Mouse (Mus musculus): Measurements from ENCODE around the gene Gm10401. TPM values are rescaled to one million over a fixed set of nuclear protein-coding genes. Genes with fewer than 3 reads are reported as not detected.
"Not testable (repeated sequence)": the region's sequence is repeated elsewhere in the genome, so short reads cannot be mapped to it uniquely, and the experiment has no call there.

The Gm10401 gene
- polyA plus RNA-seq, 1 experiment from 2014 or later: 38.1 TPM

GRCm38 (mm10) chr5:115076144-115076901 lies 21.8 kb downstream of the Gm10401 start:
- no peaks in the 10 kb centered on the region for H3K27me3 ChIP-seq (replicated peaks; ENCODE audit: control insufficient read depth, insufficient read depth, low read length)
- 58% methylated on average over 5 of the region's 5 CpGs for WGBS
- ATAC-seq: no peak

DNA sequence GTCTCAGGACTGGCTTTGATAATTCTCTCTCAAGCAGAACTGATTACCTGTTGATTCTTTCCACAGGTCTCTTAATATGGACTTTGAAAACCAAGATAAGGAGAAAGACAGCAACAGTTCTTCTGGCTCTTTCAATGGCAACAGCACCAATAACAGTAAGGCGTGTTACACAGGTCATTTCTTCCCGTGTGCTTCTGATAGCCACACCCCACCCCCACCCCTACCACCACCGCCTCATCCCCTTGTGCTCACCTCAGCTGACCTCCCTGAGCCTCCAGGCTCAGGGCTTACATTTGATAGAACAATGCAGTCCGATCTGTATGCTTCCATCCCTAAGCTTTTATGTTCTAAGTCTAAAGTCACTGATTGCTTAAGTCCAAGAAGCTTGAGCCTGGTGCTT lies 23.3 kb downstream of the Gm10401 start:
- no peaks in the 10 kb centered on the region for H3K36me3 ChIP-seq (ENCODE audit: control insufficient read depth, insufficient read depth)
- H3K9ac ChIP-seq (replicated peaks; ENCODE audit: low read depth, low read length): no peak overlapping the region
- no peak overlapping the region for H3K4me2 ChIP-seq (ENCODE audit: low read length)
- 73% methylated on average over 4 of the region's 4 CpGs for WGBS
- no peaks in the 10 kb centered on the region for H3K27me3 ChIP-seq (replicated peaks; ENCODE audit: control insufficient read depth, insufficient read depth, low read length)
- H3K4me3 ChIP-seq (replicated peaks; ENCODE audit: low read length): no peak overlapping the region
- no peak overlapping the region for H3K27ac ChIP-seq (ENCODE audit: low read length)
- peaks cover 5% of the 10 kb centered on the region; the same call in 1 of the 2 replicates for H3K4me1 ChIP-seq (replicated peaks; ENCODE audit: control insufficient read depth, insufficient read depth, low read length)
- H3K9me3 ChIP-seq (ENCODE audit: control insufficient read depth, low read length): no peaks in the 10 kb centered on the region
- ATAC-seq: no peak

More at GRCm38 (mm10) chr5:115076144-115076901, 21.8 kb downstream of the Gm10401 start:
- no peaks in the 10 kb centered on the region for H3K9me3 ChIP-seq (ENCODE audit: control insufficient read depth, low read length)
- H3K36me3 ChIP-seq (ENCODE audit: control insufficient read depth, insufficient read depth): no peaks in the 10 kb centered on the region
- H3K4me1 ChIP-seq (replicated peaks; ENCODE audit: control insufficient read depth, insufficient read depth, low read length): peaks cover 5% of the 10 kb centered on the region; the same call in 1 of the 2 replicates
- H3K4me3 ChIP-seq (replicated peaks; ENCODE audit: low read length): no peak overlapping the region
- no peak overlapping the region for H3K9ac ChIP-seq (replicated peaks; ENCODE audit: low read depth, low read length)
- H3K4me2 ChIP-seq (ENCODE audit: low read length): no peak overlapping the region
- no peak overlapping the region for H3K27ac ChIP-seq (ENCODE audit: low read length)

GRCm38 (mm10) chr5:115073306-115073705 lies 24.8 kb downstream of the Gm10401 start:
- not testable (repeated sequence) for H3K4me2 ChIP-seq (ENCODE audit: low read length); H3K9me3 ChIP-seq (ENCODE audit: control insufficient read depth, low read length); H3K9ac ChIP-seq (replicated peaks; ENCODE audit: low read depth, low read length); ATAC-seq; H3K27me3 ChIP-seq (replicated peaks; ENCODE audit: control insufficient read depth, insufficient read depth, low read length); H3K27ac ChIP-seq (ENCODE audit: low read length); H3K4me3 ChIP-seq (replicated peaks; ENCODE audit: low read length); H3K4me1 ChIP-seq (replicated peaks; ENCODE audit: control insufficient read depth, insufficient read depth, low read length); H3K36me3 ChIP-seq (ENCODE audit: control insufficient read depth, insufficient read depth)
- WGBS: 96% methylated on average over 8 of the region's 8 CpGs

- Histone ChIP-seq H3K27me3 (replicated peaks; ENCODE audit: control insufficient read depth, insufficient read depth, low read length) (no peaks in the 10 kb centered on the region), H3K27ac (ENCODE audit: low read length) (no peak overlapping the region), H3K9me3 (ENCODE audit: control insufficient read depth, low read length) (no peaks in the 10 kb centered on the region), H3K4me1 (replicated peaks; ENCODE audit: control insufficient read depth, insufficient read depth, low read length) (peaks cover 5% of the 10 kb centered on the region; the same call in 1 of the 2 replicates), H3K36me3 (ENCODE audit: control insufficient read depth, insufficient read depth) (no peaks in the 10 kb centered on the region), H3K4me2 (ENCODE audit: low read length) (no peak overlapping the region), H3K9ac (replicated peaks; ENCODE audit: low read depth, low read length) (no peak overlapping the region), H3K4me3 (replicated peaks; ENCODE audit: low read length) (no peak overlapping the region)
- 69% methylated on average over 7 of the region's 7 CpGs for WGBS
- ATAC-seq: no peak
Measured at GRCm38 (mm10) chr5:115072143-115072542, 26.0 kb downstream of the Gm10401 start.

DNA sequence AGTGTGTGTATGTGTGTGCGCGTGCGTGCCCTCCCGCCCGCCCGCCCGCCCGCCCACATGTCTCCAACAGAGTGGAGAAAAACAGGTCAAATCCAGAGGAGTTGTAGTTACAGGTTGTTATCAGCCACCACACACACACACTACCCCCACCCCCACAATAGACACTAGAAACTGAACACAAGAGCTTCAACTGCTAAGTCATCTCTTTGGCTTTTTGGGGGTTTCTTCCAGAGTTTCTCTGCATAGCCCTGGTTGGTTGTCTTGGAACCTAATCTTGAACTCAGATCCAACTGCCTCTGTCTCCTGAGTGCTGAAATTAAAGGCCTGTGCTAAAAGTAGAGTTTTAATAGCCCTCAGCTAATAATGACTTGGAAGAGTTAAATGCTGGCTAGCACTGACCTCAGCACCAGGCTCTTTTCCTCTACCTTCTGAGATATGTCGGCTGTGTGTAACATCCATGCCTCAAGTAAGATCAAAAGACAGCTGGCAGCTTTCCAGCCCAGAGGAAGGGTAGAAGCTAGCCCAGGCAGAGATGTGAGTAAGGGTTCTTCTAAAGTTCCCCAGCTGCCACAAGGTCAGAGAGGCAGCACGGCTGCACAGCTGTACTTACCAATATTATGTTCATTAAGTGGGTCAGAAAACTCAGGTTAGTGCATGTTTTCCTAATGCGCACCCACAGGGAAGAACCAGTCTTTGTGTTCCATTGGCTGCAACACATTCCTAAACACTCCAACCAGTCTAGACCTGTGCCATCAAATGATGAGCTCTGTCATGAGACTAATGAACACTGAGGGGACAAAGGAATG lies 26.8 kb downstream of the Gm10401 start:
- Histone ChIP-seq H3K36me3 (ENCODE audit: control insufficient read depth, insufficient read depth) (no peaks in the 10 kb centered on the region), H3K4me2 (ENCODE audit: low read length) (no peak overlapping the region), H3K4me3 (replicated peaks; ENCODE audit: low read length) (no peak overlapping the region), H3K9me3 (ENCODE audit: control insufficient read depth, low read length) (no peaks in the 10 kb centered on the region), H3K27me3 (replicated peaks; ENCODE audit: control insufficient read depth, insufficient read depth, low read length) (no peaks in the 10 kb centered on the region), H3K9ac (replicated peaks; ENCODE audit: low read depth, low read length) (no peak overlapping the region), H3K27ac (ENCODE audit: low read length) (no peak overlapping the region), H3K4me1 (replicated peaks; ENCODE audit: control insufficient read depth, insufficient read depth, low read length) (peaks cover 5% of the 10 kb centered on the region; the same call in 1 of the 2 replicates)
- 89% methylated on average over 11 of the region's 11 CpGs for WGBS
- ATAC-seq: no peak

GRCm38 (mm10) chr5:115070457-115070856 lies 27.6 kb downstream of the Gm10401 start:
- Histone ChIP-seq H3K9me3 (ENCODE audit: control insufficient read depth, low read length) (no peaks in the 10 kb centered on the region), H3K27ac (ENCODE audit: low read length) (no peak overlapping the region), H3K9ac (replicated peaks; ENCODE audit: low read depth, low read length) (no peak overlapping the region), H3K27me3 (replicated peaks; ENCODE audit: control insufficient read depth, insufficient read depth, low read length) (no peaks in the 10 kb centered on the region), H3K4me3 (replicated peaks; ENCODE audit: low read length) (no peak overlapping the region), H3K36me3 (ENCODE audit: control insufficient read depth, insufficient read depth) (no peaks in the 10 kb centered on the region), H3K4me2 (ENCODE audit: low read length) (no peak overlapping the region), H3K4me1 (replicated peaks; ENCODE audit: control insufficient read depth, insufficient read depth, low read length) (peaks cover 5% of the 10 kb centered on the region; the same call in 1 of the 2 replicates)
- no peak for ATAC-seq
- 100% methylated on average over 2 of the region's 2 CpGs for WGBS

GRCm38 (mm10) chr5:115069611-115070010 lies 28.5 kb downstream of the Gm10401 start:
- Histone ChIP-seq H3K36me3 (ENCODE audit: control insufficient read depth, insufficient read depth) (no peaks in the 10 kb centered on the region), H3K4me1 (replicated peaks; ENCODE audit: control insufficient read depth, insufficient read depth, low read length) (peaks cover 5% of the 10 kb centered on the region; the same call in 1 of the 2 replicates), H3K4me3 (replicated peaks; ENCODE audit: low read length) (no peak overlapping the region), H3K27ac (ENCODE audit: low read length) (no peak overlapping the region), H3K9me3 (ENCODE audit: control insufficient read depth, low read length) (no peaks in the 10 kb centered on the region), H3K9ac (replicated peaks; ENCODE audit: low read depth, low read length) (no peak overlapping the region), H3K27me3 (replicated peaks; ENCODE audit: control insufficient read depth, insufficient read depth, low read length) (no peaks in the 10 kb centered on the region), H3K4me2 (ENCODE audit: low read length) (no peak overlapping the region)
- WGBS: 91% methylated on average over 3 of the region's 3 CpGs
- ATAC-seq: no peak

- 92% methylated on average over 11 of the region's 11 CpGs for WGBS
- no peak overlapping the region for H3K9ac ChIP-seq (replicated peaks; ENCODE audit: low read depth, low read length)
- H3K27me3 ChIP-seq (replicated peaks; ENCODE audit: control insufficient read depth, insufficient read depth, low read length): no peaks in the 10 kb centered on the region
- H3K9me3 ChIP-seq (ENCODE audit: control insufficient read depth, low read length): no peaks in the 10 kb centered on the region
- no peak for ATAC-seq
- no peak overlapping the region for H3K4me2 ChIP-seq (ENCODE audit: low read length)
- no peak overlapping the region for H3K27ac ChIP-seq (ENCODE audit: low read length)
- peaks cover 5% of the 10 kb centered on the region; the same call in 1 of the 2 replicates for H3K4me1 ChIP-seq (replicated peaks; ENCODE audit: control insufficient read depth, insufficient read depth, low read length)
- H3K36me3 ChIP-seq (ENCODE audit: control insufficient read depth, insufficient read depth): no peaks in the 10 kb centered on the region
- no peak overlapping the region for H3K4me3 ChIP-seq (replicated peaks; ENCODE audit: low read length)
Measured at GRCm38 (mm10) chr5:115068671-115069421, 29.2 kb downstream of the Gm10401 start.

DNA sequence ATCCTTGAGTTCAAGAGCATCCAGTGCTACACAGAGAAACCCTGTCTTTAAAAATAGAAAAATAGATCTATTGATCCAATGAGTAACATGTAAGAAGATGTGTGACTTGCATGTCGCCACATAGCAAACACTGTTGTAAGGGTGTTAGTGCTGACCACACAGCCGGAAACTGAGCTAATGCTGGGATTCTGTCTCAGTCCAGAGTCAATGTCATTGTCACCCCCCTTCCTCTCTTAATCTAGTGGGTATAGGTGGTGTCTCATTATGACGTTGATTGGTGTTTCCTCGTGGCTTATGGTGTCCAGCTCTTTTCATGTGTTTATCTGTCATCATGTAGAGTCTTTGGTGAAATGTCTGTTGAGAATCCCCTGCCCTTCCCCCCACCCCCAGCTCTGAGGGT lies 31.9 kb downstream of the Gm10401 start:
- Histone ChIP-seq H3K9ac (replicated peaks; ENCODE audit: low read depth, low read length) (no peak overlapping the region), H3K4me1 (replicated peaks; ENCODE audit: control insufficient read depth, insufficient read depth, low read length) (no peaks in the 10 kb centered on the region), H3K36me3 (ENCODE audit: control insufficient read depth, insufficient read depth) (peaks cover 2% of the 10 kb centered on the region; the same call in 1 of the 2 replicates), H3K4me3 (replicated peaks; ENCODE audit: low read length) (no peak overlapping the region), H3K4me2 (ENCODE audit: low read length) (no peak overlapping the region), H3K9me3 (ENCODE audit: control insufficient read depth, low read length) (no peaks in the 10 kb centered on the region), H3K27ac (ENCODE audit: low read length) (no peak overlapping the region), H3K27me3 (replicated peaks; ENCODE audit: control insufficient read depth, insufficient read depth, low read length) (no peaks in the 10 kb centered on the region)
- no peak for ATAC-seq
- 85% methylated on average over 4 of the region's 4 CpGs for WGBS
